Mouse (Mus musculus): Measurements from ENCODE around the gene Slc17a7. TPM values are rescaled to one million over a fixed set of nuclear protein-coding genes. Genes with fewer than 3 reads are reported as not detected.

Slc17a7 gene
- polyA plus RNA-seq, 1 experiment = 3.6 TPM

- Histone ChIP-seq H3K79me2 (ENCODE audit: control insufficient read depth, insufficient read depth) (no peaks in the 10 kb centered on the region), H3K4me3 (no peak overlapping the region), H3K27me3 (ENCODE audit: control insufficient read depth, insufficient read depth, insufficient read length) (peaks cover 20% of the 10 kb centered on the region), H3ac (ENCODE audit: control insufficient read depth, insufficient read length) (no peak overlapping the region), H3K4me2 (ENCODE audit: low read depth) (no peak overlapping the region), H3K36me3 (ENCODE audit: control insufficient read depth, insufficient read depth) (no peaks in the 10 kb centered on the region)
- no peak for TF ChIP-seq E2F4 (IDR thresholded peaks at IDR 0.05; ENCODE audit: insufficient read depth)
- TF ChIP-seq REST (IDR thresholded peaks at IDR 0.05; ENCODE audit: insufficient read depth, insufficient read length) = no peak
- TF ChIP-seq POLR2AphosphoS2 (IDR thresholded peaks at IDR 0.05; ENCODE audit: insufficient read length, low read depth) = no peak
- no peak for TF ChIP-seq POLR2A (IDR thresholded peaks at IDR 0.05; ENCODE audit: insufficient read length, low read depth)
- TF ChIP-seq SRF (IDR thresholded peaks at IDR 0.05; ENCODE audit: control insufficient read depth, insufficient read length, low read depth) = no peak
- no peak for TF ChIP-seq USF1 (IDR thresholded peaks at IDR 0.05; ENCODE audit: low read depth)
- no peak for TF ChIP-seq TCF3 (IDR thresholded peaks at IDR 0.05; ENCODE audit: insufficient read length, low read depth)
- TF ChIP-seq MAX (IDR thresholded peaks at IDR 0.05; ENCODE audit: low read depth) = no peak
- no peak for TF ChIP-seq CEBPB (IDR thresholded peaks at IDR 0.05; ENCODE audit: insufficient read depth, poor library complexity, severe bottlenecking)
- no peak for TF ChIP-seq TCF12 (IDR thresholded peaks at IDR 0.05; ENCODE audit: insufficient read depth, poor library complexity, severe bottlenecking)
- no peak for TF ChIP-seq MYOD1 (IDR thresholded peaks at IDR 0.05; ENCODE audit: control insufficient read depth in 1 of 3, insufficient read length in 2 of 3, low read depth in 2 of 3)
- no peak for TF ChIP-seq MYOG (IDR thresholded peaks at IDR 0.05; ENCODE audit: control insufficient read depth in 1 of 3, insufficient read depth in 1 of 3, insufficient read length in 2 of 3, low read depth in 2 of 3)
Observed at GRCm38 (mm10) chr7:45160316-45160800, 3.4 kb upstream of the Slc17a7 start.

GRCm38 (mm10) chr7:45160866-45161265, 2.9 kb upstream of the Slc17a7 start:
- Histone ChIP-seq H3K4me2 (ENCODE audit: low read depth) (no peak overlapping the region), H3K27me3 (ENCODE audit: control insufficient read depth, insufficient read depth, insufficient read length) (peaks cover 25% of the 10 kb centered on the region), H3K36me3 (ENCODE audit: control insufficient read depth, insufficient read depth) (no peaks in the 10 kb centered on the region), H3ac (ENCODE audit: control insufficient read depth, insufficient read length) (no peak overlapping the region), H3K79me2 (ENCODE audit: control insufficient read depth, insufficient read depth) (no peaks in the 10 kb centered on the region), H3K4me3 (no peak overlapping the region)
- no peak for TF ChIP-seq TCF3 (IDR thresholded peaks at IDR 0.05; ENCODE audit: insufficient read length, low read depth)
- no peak for TF ChIP-seq MYOD1 (IDR thresholded peaks at IDR 0.05; ENCODE audit: control insufficient read depth in 1 of 3, insufficient read length in 2 of 3, low read depth in 2 of 3)
- no peak for TF ChIP-seq E2F4 (IDR thresholded peaks at IDR 0.05; ENCODE audit: insufficient read depth)
- TF ChIP-seq MAX (IDR thresholded peaks at IDR 0.05; ENCODE audit: low read depth) = no peak
- no peak for TF ChIP-seq POLR2AphosphoS2 (IDR thresholded peaks at IDR 0.05; ENCODE audit: insufficient read length, low read depth)
- no peak for TF ChIP-seq POLR2A (IDR thresholded peaks at IDR 0.05; ENCODE audit: insufficient read length, low read depth)
- TF ChIP-seq MYOG (IDR thresholded peaks at IDR 0.05; ENCODE audit: control insufficient read depth in 1 of 3, insufficient read depth in 1 of 3, insufficient read length in 2 of 3, low read depth in 2 of 3) = no peak
- TF ChIP-seq SRF (IDR thresholded peaks at IDR 0.05; ENCODE audit: control insufficient read depth, insufficient read length, low read depth) = no peak
- no peak for TF ChIP-seq CEBPB (IDR thresholded peaks at IDR 0.05; ENCODE audit: insufficient read depth, poor library complexity, severe bottlenecking)
- no peak for TF ChIP-seq TCF12 (IDR thresholded peaks at IDR 0.05; ENCODE audit: insufficient read depth, poor library complexity, severe bottlenecking)
- no peak for TF ChIP-seq REST (IDR thresholded peaks at IDR 0.05; ENCODE audit: insufficient read depth, insufficient read length)
- no peak for TF ChIP-seq USF1 (IDR thresholded peaks at IDR 0.05; ENCODE audit: low read depth)

GRCm38 (mm10) chr7:45161612-45162473, 1.9 kb upstream of the Slc17a7 start:
- peak in 2 of 3 experiments; percentile 46 to 75 for TF ChIP-seq MYOD1 (IDR thresholded peaks at IDR 0.05; ENCODE audit: control insufficient read depth in 1 of 3, insufficient read length in 2 of 3, low read depth in 2 of 3)
- no peak for TF ChIP-seq REST (IDR thresholded peaks at IDR 0.05; ENCODE audit: insufficient read depth, insufficient read length)
- peak in 2 of 3 experiments; percentile 62 to 68 for TF ChIP-seq MYOG (IDR thresholded peaks at IDR 0.05; ENCODE audit: control insufficient read depth in 1 of 3, insufficient read depth in 1 of 3, insufficient read length in 2 of 3, low read depth in 2 of 3)
- H3K36me3 ChIP-seq (ENCODE audit: control insufficient read depth, insufficient read depth) = no peaks in the 10 kb centered on the region
- H3K4me3 ChIP-seq = no peak overlapping the region
- H3K4me2 ChIP-seq (ENCODE audit: low read depth) = peak overlapping the region; percentile 70
- H3K27me3 ChIP-seq (ENCODE audit: control insufficient read depth, insufficient read depth, insufficient read length) = peaks cover 33% of the 10 kb centered on the region
- H3ac ChIP-seq (ENCODE audit: control insufficient read depth, insufficient read length) = no peak overlapping the region
- no peaks in the 10 kb centered on the region for H3K79me2 ChIP-seq (ENCODE audit: control insufficient read depth, insufficient read depth)

- H3K27me3 ChIP-seq (ENCODE audit: control insufficient read depth, insufficient read depth, insufficient read length) = peaks cover 40% of the 10 kb centered on the region
- no peak overlapping the region for H3K4me3 ChIP-seq
- no peak for TF ChIP-seq POLR2A (IDR thresholded peaks at IDR 0.05; ENCODE audit: insufficient read length, low read depth)
- no peak for TF ChIP-seq POLR2AphosphoS2 (IDR thresholded peaks at IDR 0.05; ENCODE audit: insufficient read length, low read depth)
- no peak for TF ChIP-seq CEBPB (IDR thresholded peaks at IDR 0.05; ENCODE audit: insufficient read depth, poor library complexity, severe bottlenecking)
- no peak for TF ChIP-seq TCF3 (IDR thresholded peaks at IDR 0.05; ENCODE audit: insufficient read length, low read depth)
- no peak for TF ChIP-seq MYOD1 (IDR thresholded peaks at IDR 0.05; ENCODE audit: control insufficient read depth in 1 of 3, insufficient read length in 2 of 3, low read depth in 2 of 3)
- no peak for TF ChIP-seq USF1 (IDR thresholded peaks at IDR 0.05; ENCODE audit: low read depth)
- TF ChIP-seq TCF12 (IDR thresholded peaks at IDR 0.05; ENCODE audit: insufficient read depth, poor library complexity, severe bottlenecking) = no peak
- no peak for TF ChIP-seq SRF (IDR thresholded peaks at IDR 0.05; ENCODE audit: control insufficient read depth, insufficient read length, low read depth)
- no peak for TF ChIP-seq E2F4 (IDR thresholded peaks at IDR 0.05; ENCODE audit: insufficient read depth)
- no peak for TF ChIP-seq REST (IDR thresholded peaks at IDR 0.05; ENCODE audit: insufficient read depth, insufficient read length)
- TF ChIP-seq MAX (IDR thresholded peaks at IDR 0.05; ENCODE audit: low read depth) = no peak
- TF ChIP-seq MYOG (IDR thresholded peaks at IDR 0.05; ENCODE audit: control insufficient read depth in 1 of 3, insufficient read depth in 1 of 3, insufficient read length in 2 of 3, low read depth in 2 of 3) = no peak
- H3ac ChIP-seq (ENCODE audit: control insufficient read depth, insufficient read length) = no peak overlapping the region
- H3K79me2 ChIP-seq (ENCODE audit: control insufficient read depth, insufficient read depth) = no peaks in the 10 kb centered on the region
- H3K36me3 ChIP-seq (ENCODE audit: control insufficient read depth, insufficient read depth) = no peaks in the 10 kb centered on the region
- peak overlapping the region; percentile 70 for H3K4me2 ChIP-seq (ENCODE audit: low read depth)
Observed at GRCm38 (mm10) chr7:45162551-45162950, 1.2 kb upstream of the Slc17a7 start.

Data from myocyte (in vitro differentiated cells).